Mouse (Mus musculus): ENCODE data around the gene Ddx3x.
"Not testable (repeated sequence)": the region's sequence is repeated elsewhere in the genome, so short reads cannot be mapped to it uniquely, and the experiment has no call there.

Gene Ddx3x

DNA sequence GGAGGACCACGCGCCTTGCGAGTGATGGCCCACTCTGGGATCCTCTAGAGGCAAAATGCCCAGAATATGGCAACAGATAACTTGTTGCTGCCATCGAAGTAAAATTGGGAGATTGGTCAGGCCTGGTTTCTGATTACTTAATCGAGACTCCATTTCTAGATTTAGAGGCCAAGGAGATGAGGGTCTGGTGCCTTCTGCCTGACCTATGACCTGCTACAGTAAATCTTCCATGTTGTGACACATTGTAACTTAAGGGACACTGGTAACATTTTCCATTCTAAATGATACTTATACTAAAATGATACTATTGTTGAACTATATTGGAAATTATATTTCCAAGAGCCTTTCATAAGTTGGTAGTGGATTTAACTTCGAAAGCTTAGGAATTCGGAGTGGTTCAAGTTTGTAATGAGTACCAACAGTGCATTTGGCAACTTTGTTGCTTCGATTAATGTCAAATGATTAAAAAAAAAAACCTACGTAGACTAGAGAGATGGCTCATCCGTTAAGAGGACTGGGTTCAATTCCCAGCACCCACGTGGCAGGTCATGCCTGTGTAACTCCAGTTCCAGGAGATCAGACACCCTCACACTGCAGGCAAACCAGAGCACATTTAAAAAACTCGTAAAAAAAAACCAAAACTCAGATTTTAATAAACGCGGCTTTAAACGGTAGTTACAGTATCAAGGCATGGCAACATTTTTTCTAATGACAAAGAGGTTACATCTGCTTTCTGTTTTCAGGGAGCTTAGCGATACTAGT is 1.5 kb downstream of the Ddx3x start:
- no peak for DNase-seq

- no peak for DNase-seq
Observed at GRCm38 (mm10) chrX:13285772-13286171, 5.0 kb downstream of the Ddx3x start.

DNA sequence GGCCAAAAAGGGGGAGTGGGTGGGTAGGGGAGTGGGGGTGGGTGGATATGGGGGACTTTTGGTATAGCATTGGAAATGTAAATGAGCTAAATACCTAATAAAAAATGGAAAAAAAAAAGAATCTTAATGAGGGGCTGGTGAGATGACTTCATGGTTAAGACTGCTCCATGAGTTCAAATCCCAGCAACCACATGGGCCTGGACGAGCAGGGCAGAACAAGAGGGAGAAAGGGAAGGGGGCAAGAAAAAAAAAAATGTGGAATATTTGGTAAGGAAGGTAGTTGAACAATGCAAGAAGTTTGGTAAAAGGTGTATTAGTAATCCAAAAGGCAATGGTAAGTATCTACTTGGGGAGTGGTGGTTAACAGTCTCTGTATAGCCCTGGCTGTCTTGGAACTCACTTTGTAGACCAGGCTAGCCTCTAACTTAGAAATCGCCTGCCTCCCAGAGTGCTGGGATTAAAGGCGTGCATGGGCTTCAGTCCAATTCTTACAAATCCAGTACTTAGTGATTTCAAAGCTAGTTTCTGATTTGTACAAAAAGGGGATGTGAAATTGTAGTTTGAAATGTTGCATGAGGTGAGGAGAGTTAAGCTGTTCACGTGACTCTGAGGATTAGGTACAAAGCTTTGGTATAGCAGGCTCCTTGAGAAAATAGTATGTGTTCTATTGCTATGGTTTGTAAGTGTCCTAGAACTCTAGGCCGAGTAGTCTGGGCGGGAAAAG is 13.9 kb downstream of the Ddx3x start:
- no peak for DNase-seq

GRCm38 (mm10) chrX:13295229-13295571 is 14.4 kb downstream of the Ddx3x start:
- DNase-seq: no peak

DNA sequence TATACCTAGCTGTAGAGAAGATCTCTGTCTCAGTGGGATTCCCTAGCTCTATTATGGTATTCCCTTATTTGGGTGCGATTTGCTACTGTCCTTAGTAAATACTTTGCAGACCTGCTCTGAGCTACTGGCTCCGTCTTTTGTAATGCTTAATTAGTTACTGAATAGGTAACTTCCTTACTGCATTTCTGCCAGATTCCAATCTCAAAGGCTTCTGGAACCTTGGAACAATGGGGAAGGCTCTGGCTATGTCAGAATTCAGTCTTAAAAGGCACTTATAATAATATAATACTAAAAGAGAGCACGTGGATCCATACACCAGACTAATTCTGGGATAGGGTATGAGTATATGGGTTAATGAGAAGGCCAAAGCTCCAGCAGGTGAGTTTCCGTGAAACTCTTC is 15.5 kb downstream of the Ddx3x start:
- not testable (repeated sequence) for DNase-seq

DNA sequence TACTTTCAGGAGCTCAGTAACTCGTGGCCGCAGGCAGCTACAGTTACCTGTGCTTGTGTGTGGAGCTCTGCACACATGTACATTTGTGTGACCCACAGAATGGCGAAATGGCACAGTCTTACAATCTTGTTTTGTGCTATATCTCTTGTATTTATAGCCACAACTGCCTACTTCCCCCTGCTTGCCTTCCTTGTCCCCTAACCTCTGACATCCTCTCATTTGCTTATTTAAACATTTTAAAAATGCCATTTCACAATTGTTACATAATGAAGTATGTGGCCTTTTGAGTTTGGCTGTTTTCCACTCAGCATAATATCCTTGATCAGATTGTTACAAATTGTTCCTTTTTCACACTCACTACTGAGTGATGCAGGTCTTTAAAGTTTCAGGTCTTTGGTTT is 25.4 kb downstream of the Ddx3x start:
- DNase-seq: no peak

GRCm38 (mm10) chrX:13311396-13311795 is 30.6 kb downstream of the Ddx3x start:
- DNase-seq: no peak

DNA sequence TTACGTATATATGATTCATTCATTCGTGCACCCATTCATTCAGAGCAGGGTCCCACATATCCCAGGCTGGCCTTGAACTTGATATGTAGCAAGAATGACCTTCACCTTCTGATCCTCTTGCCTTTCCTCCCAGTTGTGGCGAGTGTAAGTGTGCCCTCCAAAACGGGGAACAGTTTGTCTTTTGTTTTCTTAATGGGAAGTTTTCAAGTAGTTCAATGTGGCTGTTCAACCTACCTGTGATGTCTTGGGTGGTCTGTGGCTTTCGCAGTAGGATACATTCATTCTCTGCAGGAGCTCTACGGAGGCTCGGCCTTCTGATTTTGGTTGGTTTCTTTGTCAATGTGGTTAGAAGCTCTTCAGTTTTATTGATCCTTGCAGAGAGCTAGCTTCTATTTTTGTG is 48.8 kb downstream of the Ddx3x start:
- no peak for DNase-seq

Measured in right cerebral cortex, postnatal 4 days (tissue).